Mouse (Mus musculus): Measurements from ENCODE around the gene Zfp618. TPM values are rescaled to one million over a fixed set of nuclear protein-coding genes. Genes with fewer than 3 reads are reported as not detected.

Gene Zfp618
- polyA plus RNA-seq (2012; rRNA removed), result 12.8 and 15.8 TPM in 2 replicates

- no peak for TF ChIP-seq CTCF (IDR thresholded peaks at IDR 0.05; ENCODE audit: control insufficient read depth, insufficient read depth, insufficient replicate concordance, low read depth, low read length)
- no peak for TF ChIP-seq POLR2A (IDR thresholded peaks at IDR 0.05; ENCODE audit: control insufficient read depth, low read depth, low read length)
- peaks cover 5% of the 10 kb centered on the region for H3K27me3 ChIP-seq (ENCODE audit: control insufficient read depth, insufficient read depth, low read length)
- H3K27ac ChIP-seq (ENCODE audit: control insufficient read depth, insufficient read depth, low read depth, low read length), result no peak within 1 kb of the TSS
- peak within 1 kb of the TSS; percentile 71 for H3K4me3 ChIP-seq (ENCODE audit: control insufficient read depth, low read depth, low read length)
- H3K36me3 ChIP-seq (ENCODE audit: control insufficient read depth, insufficient read depth, low read length), result no peaks in the 10 kb centered on the region
- peaks cover 2% of the 10 kb centered on the region; the same call in 1 of the 2 replicates for H3K4me1 ChIP-seq (ENCODE audit: control insufficient read depth, insufficient read depth, low read length)
These were observed at the start of gene Zfp618 for GRCm38 (mm10) chr4:62965497-62966302. Gene Zfp618 (plus strand): TSS chr4:62965573.

GRCm38 (mm10) chr4:62917056-62917455 lies 48.3 kb upstream of the Zfp618 start:
- TF ChIP-seq POLR2A (IDR thresholded peaks at IDR 0.05; ENCODE audit: control insufficient read depth, low read depth, low read length), result no peak
- TF ChIP-seq CTCF (IDR thresholded peaks at IDR 0.05; ENCODE audit: control insufficient read depth, insufficient read depth, insufficient replicate concordance, low read depth, low read length), result no peak
- H3K36me3 ChIP-seq (ENCODE audit: control insufficient read depth, insufficient read depth, low read length), result no peaks in the 10 kb centered on the region
- H3K4me1 ChIP-seq (ENCODE audit: control insufficient read depth, insufficient read depth, low read length), result no peaks in the 10 kb centered on the region
- no peak overlapping the region for H3K4me3 ChIP-seq (ENCODE audit: control insufficient read depth, low read depth, low read length)
- H3K27ac ChIP-seq (ENCODE audit: control insufficient read depth, insufficient read depth, low read depth, low read length), result no peak overlapping the region
- no peaks in the 10 kb centered on the region for H3K27me3 ChIP-seq (ENCODE audit: control insufficient read depth, insufficient read depth, low read length)

- Histone ChIP-seq H3K27ac (ENCODE audit: control insufficient read depth, insufficient read depth, low read depth, low read length) (no peak overlapping the region), H3K4me1 (ENCODE audit: control insufficient read depth, insufficient read depth, low read length) (no peaks in the 10 kb centered on the region), H3K36me3 (ENCODE audit: control insufficient read depth, insufficient read depth, low read length) (no peaks in the 10 kb centered on the region), H3K27me3 (ENCODE audit: control insufficient read depth, insufficient read depth, low read length) (no peaks in the 10 kb centered on the region), H3K4me3 (ENCODE audit: control insufficient read depth, low read depth, low read length) (no peak overlapping the region)
- no peak; the same call in 1 of the 2 replicates for TF ChIP-seq CTCF (IDR thresholded peaks at IDR 0.05; ENCODE audit: control insufficient read depth, insufficient read depth, insufficient replicate concordance, low read depth, low read length)
- TF ChIP-seq POLR2A (IDR thresholded peaks at IDR 0.05; ENCODE audit: control insufficient read depth, low read depth, low read length), result no peak
These were observed 31.6 kb upstream of the Zfp618 start for GRCm38 (mm10) chr4:62933798-62934197.

GRCm38 (mm10) chr4:62935589-62936218 lies 29.7 kb upstream of the Zfp618 start:
- H3K36me3 ChIP-seq (ENCODE audit: control insufficient read depth, insufficient read depth, low read length), result no peaks in the 10 kb centered on the region
- TF ChIP-seq CTCF (IDR thresholded peaks at IDR 0.05; ENCODE audit: control insufficient read depth, insufficient read depth, insufficient replicate concordance, low read depth, low read length) (no peak), POLR2A (IDR thresholded peaks at IDR 0.05; ENCODE audit: control insufficient read depth, low read depth, low read length) (no peak)
- no peaks in the 10 kb centered on the region for H3K27me3 ChIP-seq (ENCODE audit: control insufficient read depth, insufficient read depth, low read length)
- no peak overlapping the region for H3K27ac ChIP-seq (ENCODE audit: control insufficient read depth, insufficient read depth, low read depth, low read length)
- H3K4me3 ChIP-seq (ENCODE audit: control insufficient read depth, low read depth, low read length), result no peak overlapping the region
- no peaks in the 10 kb centered on the region for H3K4me1 ChIP-seq (ENCODE audit: control insufficient read depth, insufficient read depth, low read length)

GRCm38 (mm10) chr4:62941961-62942892 lies 23.1 kb upstream of the Zfp618 start:
- no peak overlapping the region for H3K27ac ChIP-seq (ENCODE audit: control insufficient read depth, insufficient read depth, low read depth, low read length)
- no peak overlapping the region for H3K4me3 ChIP-seq (ENCODE audit: control insufficient read depth, low read depth, low read length)
- H3K27me3 ChIP-seq (ENCODE audit: control insufficient read depth, insufficient read depth, low read length), result no peaks in the 10 kb centered on the region
- H3K36me3 ChIP-seq (ENCODE audit: control insufficient read depth, insufficient read depth, low read length), result no peaks in the 10 kb centered on the region
- TF ChIP-seq CTCF (IDR thresholded peaks at IDR 0.05; ENCODE audit: control insufficient read depth, insufficient read depth, insufficient replicate concordance, low read depth, low read length) (no peak), POLR2A (IDR thresholded peaks at IDR 0.05; ENCODE audit: control insufficient read depth, low read depth, low read length) (no peak)
- no peaks in the 10 kb centered on the region for H3K4me1 ChIP-seq (ENCODE audit: control insufficient read depth, insufficient read depth, low read length)

GRCm38 (mm10) chr4:62944326-62944879 lies 21.0 kb upstream of the Zfp618 start:
- Histone ChIP-seq H3K4me1 (ENCODE audit: control insufficient read depth, insufficient read depth, low read length) (no peaks in the 10 kb centered on the region), H3K27ac (ENCODE audit: control insufficient read depth, insufficient read depth, low read depth, low read length) (no peak overlapping the region), H3K27me3 (ENCODE audit: control insufficient read depth, insufficient read depth, low read length) (no peaks in the 10 kb centered on the region), H3K4me3 (ENCODE audit: control insufficient read depth, low read depth, low read length) (no peak overlapping the region), H3K36me3 (ENCODE audit: control insufficient read depth, insufficient read depth, low read length) (no peaks in the 10 kb centered on the region)
- TF ChIP-seq POLR2A (IDR thresholded peaks at IDR 0.05; ENCODE audit: control insufficient read depth, low read depth, low read length) (no peak), CTCF (IDR thresholded peaks at IDR 0.05; ENCODE audit: control insufficient read depth, insufficient read depth, insufficient replicate concordance, low read depth, low read length) (peak; percentile 40; the same call in 1 of the 2 replicates)

All from testis, adult 2 months (tissue).